Mouse (Mus musculus): ENCODE measurements at regions not wholly inside any gene's neighbourhood (a gene's known extent, or its start where the extent isn't known, plus 50 kb on each side); places are given as distances from the start of the nearest gene placed in this dataset.
A peak's percentile ranks its signal among the peaks of the same experiment; 100 is the strongest.

- WGBS, result 59% methylated on average over 7 of the region's 7 CpGs
- H3K4me1 ChIP-seq (replicated peaks; ENCODE audit: control insufficient read depth, insufficient read depth, low read length), result no peaks in the 10 kb centered on the region
- no peak overlapping the region for H3K4me2 ChIP-seq (replicated peaks; ENCODE audit: low read depth)
- no peaks in the 10 kb centered on the region for H3K36me3 ChIP-seq (ENCODE audit: control insufficient read depth, insufficient read depth)
- no peak overlapping the region for H3K9ac ChIP-seq (ENCODE audit: low read depth, low read length)
- H3K27ac ChIP-seq (ENCODE audit: low read depth, low read length), result no peak overlapping the region
- no peak overlapping the region for H3K4me3 ChIP-seq (ENCODE audit: low read depth, low read length)
- TF ChIP-seq CTCF (IDR thresholded peaks at IDR 0.05; ENCODE audit: low read depth), result no peak
- H3K27me3 ChIP-seq (replicated peaks; ENCODE audit: control insufficient read depth, insufficient read depth, low read length), result no peaks in the 10 kb centered on the region
- ATAC-seq, result no peak
- H3K9me3 ChIP-seq (ENCODE audit: control insufficient read depth), result no peaks in the 10 kb centered on the region
Observed at GRCm38 (mm10) chr6:18934362-18934761, 68.2 kb downstream of the Ankrd7 start.

DNA sequence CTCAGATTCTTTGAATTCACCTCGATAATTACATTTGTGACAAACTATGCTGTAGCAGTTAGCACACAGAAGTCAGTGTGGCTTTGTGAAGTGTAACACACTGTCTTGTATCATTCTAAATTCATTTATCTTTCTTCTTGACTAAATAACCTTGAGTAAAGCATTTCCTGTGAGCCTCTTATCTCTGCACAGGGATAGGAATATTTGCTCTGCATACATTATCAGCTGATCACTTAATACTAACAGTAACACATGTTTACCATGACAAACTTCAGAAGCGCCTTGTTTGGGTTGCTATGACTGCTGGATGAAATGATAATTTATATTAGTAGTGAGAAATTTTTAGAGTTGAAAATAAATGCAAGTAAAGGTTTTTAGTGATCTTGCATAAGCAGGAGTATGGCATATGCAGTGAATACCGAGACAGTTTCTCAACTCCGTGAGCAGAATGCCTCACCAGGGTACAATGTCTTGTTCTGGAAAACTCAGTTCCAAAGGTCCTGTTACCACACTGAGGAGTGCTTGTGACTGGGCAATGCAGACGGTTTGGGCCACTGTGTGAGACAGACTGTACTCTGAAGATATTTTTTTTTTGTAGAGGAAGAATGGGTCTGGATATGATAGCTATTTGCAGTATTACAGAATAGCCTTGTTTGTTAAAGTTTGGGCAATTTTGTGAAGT, 80.0 kb downstream of the Ankrd7 start:
- Histone ChIP-seq H3K4me2 (replicated peaks; ENCODE audit: low read depth) (no peak overlapping the region), H3K9ac (ENCODE audit: low read depth, low read length) (no peak overlapping the region), H3K27me3 (replicated peaks; ENCODE audit: control insufficient read depth, insufficient read depth, low read length) (no peaks in the 10 kb centered on the region), H3K36me3 (ENCODE audit: control insufficient read depth, insufficient read depth) (no peaks in the 10 kb centered on the region), H3K4me3 (ENCODE audit: low read depth, low read length) (no peak overlapping the region), H3K27ac (ENCODE audit: low read depth, low read length) (no peak overlapping the region), H3K4me1 (replicated peaks; ENCODE audit: control insufficient read depth, insufficient read depth, low read length) (no peaks in the 10 kb centered on the region), H3K9me3 (ENCODE audit: control insufficient read depth) (no peaks in the 10 kb centered on the region)
- peak; percentile 94 for ATAC-seq
- no peak for TF ChIP-seq CTCF (IDR thresholded peaks at IDR 0.05; ENCODE audit: low read depth)
- 39% methylated on average over 5 of the region's 5 CpGs for WGBS
